Mouse (Mus musculus) midbrain, embryonic 11.5 days (tissue): ENCODE data around the gene Elovl6. TPM values are rescaled to one million over a fixed set of nuclear protein-coding genes. Genes with fewer than 3 reads are reported as not detected.

Source experiments
- ATAC-seq: fragments of 200-750 bp; cut with Nextera tagmentation; 2 replicates; pipeline ENCODE4 v1.8.0; 2017; ENCODE audit warnings: moderate TSS enrichment, moderate library complexity; ENCODE audit not compliant: low FRiP score
- DNase-seq: peaks from one replicate; pipeline ENCODE4 v3.0.0; 2015; ENCODE audit warnings: low spot score; ENCODE audit errors: missing footprints
- H3K27ac ChIP-seq: fragments of 300-500 bp; sonication (generic); 2 replicates; pipeline ENCODE4 v1.5.1; 2014; ENCODE audit warnings: low read depth, low read length
- H3K27me3 ChIP-seq: fragments of 300-500 bp; sonication (generic); 2 replicates; pipeline ENCODE4 v1.6.1; 2014; ENCODE audit warnings: mild to moderate bottlenecking, low read length, moderate library complexity, mixed read lengths; ENCODE audit not compliant: control insufficient read depth, insufficient read depth
- H3K36me3 ChIP-seq: fragments of 300-500 bp; sonication (generic); 2 replicates; pipeline ENCODE4 v1.6.1; 2014; ENCODE audit warnings: mild to moderate bottlenecking, low read length, moderate library complexity, mixed read lengths; ENCODE audit not compliant: control insufficient read depth, insufficient read depth
- H3K4me1 ChIP-seq: fragments of 300-500 bp; sonication (generic); 2 replicates; pipeline ENCODE4 v1.6.1; 2014; ENCODE audit warnings: low read length; ENCODE audit not compliant: control insufficient read depth, insufficient read depth
- H3K4me2 ChIP-seq: fragments of 300-500 bp; sonication (generic); 2 replicates; pipeline ENCODE4 v1.6.1; 2014; ENCODE audit warnings: mild to moderate bottlenecking, moderate library complexity
- H3K4me3 ChIP-seq: fragments of 300-500 bp; sonication (generic); 2 replicates; pipeline ENCODE4 v1.5.1; 2014; ENCODE audit warnings: low read depth, low read length
- H3K9ac ChIP-seq: fragments of 300-500 bp; sonication (generic); 2 replicates; pipeline ENCODE4 v1.6.1; 2014; ENCODE audit warnings: low read length
- H3K9me3 ChIP-seq: fragments of 300-500 bp; sonication (generic); 2 replicates; pipeline ENCODE4 v1.6.1; 2016; ENCODE audit warnings: low read length; ENCODE audit not compliant: control insufficient read depth
- WGBS: fragments of 180-500 bp; shearing (Covaris S2); extraction: QIAGEN DNeasy Blood & Tissue Kit; methylation state at CpG from one replicate; pipeline ENCODE4 v1.1.7; 2014; 5-methylcytosine and 5-hydroxymethylcytosine counted together
- polyA plus RNA-seq: library from polyadenylated mRNA; unstranded; fragments of >200 nt; fragmentation: Nextera tagmentation; extraction: Ambion mirVana; gene quantifications from 2 replicates; pipeline ENCODE4 v1.2.1, GENCODE M21; 2014

The Elovl6 gene
- polyA plus RNA-seq, 1 experiment from 2014 or later: 40.9 TPM

GRCm38 (mm10) chr3:129515863-129516436 is 16.2 kb upstream of the Elovl6 start:
- 87% methylated on average over 3 of the region's 3 CpGs for WGBS
- Histone ChIP-seq H3K27ac (no peak overlapping the region), H3K4me1 (no peaks in the 10 kb centered on the region), H3K9me3 (no peaks in the 10 kb centered on the region), H3K27me3 (no peaks in the 10 kb centered on the region), H3K4me3 (no peak overlapping the region), H3K9ac (no peak overlapping the region), H3K36me3 (no peaks in the 10 kb centered on the region), H3K4me2 (no peak overlapping the region)
- DNase-seq (no peak), ATAC-seq (no peak)

GRCm38 (mm10) chr3:129520499-129520898 is 11.7 kb upstream of the Elovl6 start:
- no peak for ATAC-seq
- no peaks in the 10 kb centered on the region for H3K9me3 ChIP-seq
- no peak overlapping the region for H3K9ac ChIP-seq
- WGBS: 90% methylated on average over 4 of the region's 4 CpGs
- DNase-seq: no peak
- no peaks in the 10 kb centered on the region for H3K4me1 ChIP-seq
- no peak overlapping the region for H3K27ac ChIP-seq
- no peak overlapping the region for H3K4me3 ChIP-seq
- no peaks in the 10 kb centered on the region for H3K27me3 ChIP-seq
- no peak overlapping the region for H3K4me2 ChIP-seq
- no peaks in the 10 kb centered on the region for H3K36me3 ChIP-seq

- Histone ChIP-seq H3K4me3 (no peak overlapping the region), H3K27ac (no peak overlapping the region), H3K36me3 (no peaks in the 10 kb centered on the region), H3K9me3 (no peaks in the 10 kb centered on the region), H3K9ac (no peak overlapping the region), H3K27me3 (no peaks in the 10 kb centered on the region), H3K4me1 (no peaks in the 10 kb centered on the region), H3K4me2 (no peak overlapping the region)
- WGBS: 92% methylated on average over 10 of the region's 10 CpGs
- no peak for DNase-seq
- no peak for ATAC-seq
Measured at GRCm38 (mm10) chr3:129523456-129524143, 8.6 kb upstream of the Elovl6 start.

GRCm38 (mm10) chr3:129527046-129527445 is 5.1 kb upstream of the Elovl6 start:
- ATAC-seq (no peak), DNase-seq (no peak)
- H3K27ac ChIP-seq: no peak overlapping the region
- H3K4me2 ChIP-seq: no peak overlapping the region
- H3K36me3 ChIP-seq: no peaks in the 10 kb centered on the region
- H3K9ac ChIP-seq: no peak overlapping the region
- 84% methylated on average over 3 of the region's 3 CpGs for WGBS
- no peaks in the 10 kb centered on the region for H3K27me3 ChIP-seq
- H3K9me3 ChIP-seq: no peaks in the 10 kb centered on the region
- H3K4me3 ChIP-seq: no peak overlapping the region
- no peaks in the 10 kb centered on the region for H3K4me1 ChIP-seq

GRCm38 (mm10) chr3:129529311-129529710 is 2.8 kb upstream of the Elovl6 start:
- no peak overlapping the region for H3K4me2 ChIP-seq
- no peak overlapping the region for H3K4me3 ChIP-seq
- WGBS: 44% methylated on average over 3 of the region's 3 CpGs
- no peaks in the 10 kb centered on the region for H3K27me3 ChIP-seq
- no peaks in the 10 kb centered on the region for H3K36me3 ChIP-seq
- no peak for DNase-seq
- no peak for ATAC-seq
- H3K9ac ChIP-seq: no peak overlapping the region
- no peaks in the 10 kb centered on the region for H3K9me3 ChIP-seq
- H3K4me1 ChIP-seq: peaks cover 2% of the 10 kb centered on the region; the same call in 1 of the 2 replicates
- H3K27ac ChIP-seq: no peak overlapping the region

GRCm38 (mm10) chr3:129530461-129530860 is 1.7 kb upstream of the Elovl6 start:
- 97% methylated on average over 6 of the region's 6 CpGs for WGBS
- Histone ChIP-seq H3K4me3 (no peak overlapping the region), H3K4me1 (peaks cover 13% of the 10 kb centered on the region), H3K4me2 (no peak overlapping the region), H3K36me3 (no peaks in the 10 kb centered on the region), H3K9ac (no peak overlapping the region), H3K9me3 (no peaks in the 10 kb centered on the region), H3K27ac (no peak overlapping the region), H3K27me3 (no peaks in the 10 kb centered on the region)
- DNase-seq: no peak
- ATAC-seq: no peak

- H3K9ac ChIP-seq: peak overlapping the region; percentile 98
- ATAC-seq (peak; percentile 17; the same call in 1 of the 2 replicates), DNase-seq (peak; percentile 95)
- no peaks in the 10 kb centered on the region for H3K36me3 ChIP-seq
- peaks cover 35% of the 10 kb centered on the region for H3K4me1 ChIP-seq
- H3K27ac ChIP-seq: peak overlapping the region; percentile 91
- peak overlapping the region; percentile 64 for H3K4me2 ChIP-seq
- H3K9me3 ChIP-seq: no peaks in the 10 kb centered on the region
- H3K4me3 ChIP-seq: peak overlapping the region; percentile 87
- no peaks in the 10 kb centered on the region for H3K27me3 ChIP-seq
- WGBS: under 1% methylated on average over 40 of the region's 40 CpGs
Measured at GRCm38 (mm10) chr3:129532865-129533742, 949 bp downstream of the Elovl6 start.

- Histone ChIP-seq H3K27me3 (no peaks in the 10 kb centered on the region), H3K27ac (peak overlapping the region; percentile 91), H3K4me1 (peaks cover 41% of the 10 kb centered on the region), H3K4me3 (peak overlapping the region; percentile 87), H3K9me3 (no peaks in the 10 kb centered on the region), H3K4me2 (peak overlapping the region; percentile 64), H3K36me3 (no peaks in the 10 kb centered on the region), H3K9ac (peak overlapping the region; percentile 98)
- peak; percentile 97 for DNase-seq
- WGBS: under 1% methylated on average over 51 of the region's 74 CpGs
- peak; percentile 56 for ATAC-seq
Measured at GRCm38 (mm10) chr3:129533743-129534530, 1.8 kb downstream of the Elovl6 start.
